ENCODE assay signal across 18 mouse cellular contexts in the genomic region with DNA sequence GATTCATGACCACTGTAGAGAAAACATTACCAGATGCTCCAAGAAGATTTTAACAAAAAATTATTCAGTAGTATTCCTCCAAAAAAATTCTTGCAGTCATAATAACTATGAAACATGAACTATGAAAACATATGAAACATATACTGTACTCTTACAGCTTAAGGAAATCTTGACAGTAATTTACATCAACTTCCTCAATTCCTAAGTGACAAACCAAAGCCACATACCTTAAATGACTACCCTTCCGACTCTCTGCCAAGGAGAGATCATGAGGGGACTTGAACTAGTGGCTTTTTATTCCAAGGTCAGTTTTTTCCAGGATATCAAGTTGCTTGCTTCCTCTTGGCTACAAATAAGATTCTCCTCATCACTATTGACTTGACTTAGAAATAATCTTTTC. TPM values are rescaled to one million over a fixed set of nuclear protein-coding genes. Genes with fewer than 3 reads are reported as not detected.
"Had no signal": no experiment of that assay in that cellular context is flagged by ENCODE, and none has a peak within 500 bp of the region (broad histone marks: within the 10 kb centered on the region; RNA-seq: fewer than 3 reads in every experiment).

No protein-coding gene starts in this region.

- H3K27me3 ChIP-seq: neural tube, embryonic 13.5 days; neural tube, embryonic 15.5 days; stomach, embryonic 15.5 days had no signal

- H3K27ac ChIP-seq: neural tube, embryonic 13.5 days; neural tube, embryonic 15.5 days; stomach, embryonic 15.5 days; stomach, postnatal 0 days had no signal

- DNase-seq: retina, postnatal 1 day; right cerebral cortex, adult 18-20 months; right cerebral cortex, postnatal 14 days; right cerebral cortex, postnatal 25 days; right cerebral cortex, postnatal 4 days; spleen, adult 18-20 months; thymus, adult 18-20 months; thymus, adult 2 months; thymus, postnatal 14 days; thymus, postnatal 25 days; thymus, postnatal 36 days; thymus, postnatal 4 days had no signal

- H3K9me3 ChIP-seq: neural tube, embryonic 13.5 days; neural tube, embryonic 15.5 days; stomach, embryonic 15.5 days had no signal

- H3K4me1 ChIP-seq: neural tube, embryonic 13.5 days; neural tube, embryonic 15.5 days; stomach, embryonic 15.5 days had no signal

- H3K4me2 ChIP-seq: neural tube, embryonic 13.5 days; neural tube, embryonic 15.5 days; stomach, embryonic 15.5 days had no signal

- H3K9ac ChIP-seq: neural tube, embryonic 13.5 days; neural tube, embryonic 15.5 days; stomach, embryonic 15.5 days had no signal

- H3K36me3 ChIP-seq: neural tube, embryonic 13.5 days; neural tube, embryonic 15.5 days; stomach, embryonic 15.5 days had no signal

- H3K4me3 ChIP-seq: neural tube, embryonic 13.5 days; neural tube, embryonic 15.5 days; stomach, embryonic 15.5 days had no signal

RNA-seq across cellular contexts. Expression of gene Col19a1, which starts 39.7 kb away (rescaled TPM):
- total RNA-seq: neutrophil, adult 5-6 weeks had no signal
- polyA plus RNA-seq: small intestine, adult 2 months had no signal
